Mouse (Mus musculus) forebrain, embryonic 11.5 days (tissue): ENCODE data around the gene Gm6526. TPM values are rescaled to one million over a fixed set of nuclear protein-coding genes. Genes with fewer than 3 reads are reported as not detected.

Experiments used
- polyA plus RNA-seq: library from polyadenylated mRNA; unstranded; fragments of >200 nt; fragmentation: Nextera tagmentation; extraction: Ambion mirVana; gene quantifications from 2 replicates; pipeline ENCODE4 v1.2.1, GENCODE M21; 2014

Gene Gm6526
- polyA plus RNA-seq, 1 experiment from 2014 or later, result not detected

Other genes starting within 250 kb of the Gm6526 start
- not detected in 2 replicates for gene Gm5799, start 204.3 kb upstream of the Gm6526 start, polyA plus RNA-seq
- gene Gm17654, start 168.7 kb upstream of the Gm6526 start, polyA plus RNA-seq, result not detected in 2 replicates
- gene Gm10375, start 139.9 kb upstream of the Gm6526 start, polyA plus RNA-seq, result not detected in 2 replicates
- gene Gm8165, start 70.7 kb upstream of the Gm6526 start, polyA plus RNA-seq, result not detected in 2 replicates
- gene Gm7324, start 50.0 kb upstream of the Gm6526 start, polyA plus RNA-seq, result 2.3 TPM in 2 replicates
- not detected in 2 replicates for gene Gm16506, start 20.4 kb upstream of the Gm6526 start, polyA plus RNA-seq
- gene Gm8180, start 36.9 kb downstream of the Gm6526 start, polyA plus RNA-seq, result not detected in 2 replicates
- not detected in 2 replicates for gene Ear1, start 127.7 kb downstream of the Gm6526 start, polyA plus RNA-seq
- not detected in 2 replicates for gene Ear10, start 175.7 kb downstream of the Gm6526 start, polyA plus RNA-seq
- 3.9 and 5.6 TPM in 2 replicates for gene Gm8113, start 177.5 kb downstream of the Gm6526 start, polyA plus RNA-seq
- not detected in 2 replicates for gene Ang5, start 209.2 kb downstream of the Gm6526 start, polyA plus RNA-seq